Mouse (Mus musculus) spleen, adult 2 months (tissue): Measurements from ENCODE around the gene Inpp5a.

Source experiments
- CTCF ChIP-seq: fragments of 200-500 bp; IDR thresholded peaks from 2 replicates; pipeline ENCODE4 v1.5.1; 2011; ENCODE audit warnings: mild to moderate bottlenecking, inconsistent platforms; ENCODE audit not compliant: insufficient read depth, insufficient read length, insufficient replicate concordance; ENCODE audit errors: extremely low read depth
- POLR2A ChIP-seq: fragments of 200-500 bp; IDR thresholded peaks from 2 replicates; pipeline ENCODE4 v1.6.1; 2011; ENCODE audit warnings: low read depth, low read length, inconsistent platforms

GRCm38 (mm10) chr7:139489721-139490211, 100.9 kb downstream of the Inpp5a start:
- TF ChIP-seq CTCF (no peak), POLR2A (no peak)
